Mouse (Mus musculus) MEL (cell line): ENCODE data around the gene Cysrt1. TPM values are rescaled to one million over a fixed set of nuclear protein-coding genes. Genes with fewer than 3 reads are reported as not detected.

Experiments used
- DNase-seq: peaks from one replicate; pipeline ENCODE4 v3.0.0; 2011; ENCODE audit warnings: low read depth, low spot score
- H3K27ac ChIP-seq: 2 replicates; pipeline ENCODE4 v1.5.1; 2012; ENCODE audit warnings: low read depth, mild to moderate bottlenecking, control low read depth, low read length, moderate library complexity; ENCODE audit not compliant: control insufficient read depth
- H3K27me3 ChIP-seq, 2 experiments: fragments of 150-350 bp in 1 of 2; sonication (generic) in 1 of 2; 2 replicates each; pipeline ENCODE4 v1.6.1; 2012; ENCODE audit warnings: low read length in 2 of 2, mild to moderate bottlenecking in 2 of 2, improper control_type of control experiment in 1 of 2, moderate library complexity in 1 of 2; ENCODE audit not compliant: insufficient read depth in 2 of 2, control insufficient read depth in 1 of 2
- H3K36me3 ChIP-seq, 2 experiments: 2 replicates each; pipeline ENCODE4 v1.6.1; 2012 to 2014; ENCODE audit warnings: low read length in 2 of 2, improper control_type of control experiment in 1 of 2, inconsistent platforms in 1 of 2, mild to moderate bottlenecking in 1 of 2; ENCODE audit not compliant: insufficient read depth in 2 of 2, control insufficient read depth in 1 of 2
- H3K4me1 ChIP-seq, 2 experiments: fragments of 150-350 bp in 1 of 2; sonication (generic) in 1 of 2; 2 replicates each; pipeline ENCODE4 v1.6.1; 2012; ENCODE audit warnings: low read length in 2 of 2, improper control_type of control experiment in 1 of 2, mild to moderate bottlenecking in 1 of 2; ENCODE audit not compliant: insufficient read depth in 2 of 2, control insufficient read depth in 1 of 2
- H3K4me3 ChIP-seq, 2 experiments: fragments of 150-350 bp in 1 of 2; sonication (generic) in 1 of 2; 2 replicates each; pipeline ENCODE4 v1.5.1; 2012; ENCODE audit warnings: low read depth in 2 of 2, low read length in 2 of 2, mild to moderate bottlenecking in 2 of 2, moderate library complexity in 2 of 2, control low read depth in 1 of 2, improper control_type of control experiment in 1 of 2; ENCODE audit not compliant: control insufficient read depth in 1 of 2, insufficient read depth in 1 of 2
- H3K79me2 ChIP-seq: 2 replicates; pipeline ENCODE4 v1.6.1; 2012; ENCODE audit warnings: mild to moderate bottlenecking, low read length, moderate library complexity; ENCODE audit not compliant: control insufficient read depth, poor library complexity, insufficient read depth
- H3K9ac ChIP-seq: 2 replicates; pipeline ENCODE4 v1.6.1; 2012; ENCODE audit warnings: low read depth, mild to moderate bottlenecking, control low read depth, low read length, moderate library complexity; ENCODE audit not compliant: control insufficient read depth, poor library complexity, severe bottlenecking
- H3K9me3 ChIP-seq: fragments of 150-350 bp; sonication (generic); replicated peaks from 2 replicates; pipeline ENCODE4 v1.6.1; 2012; ENCODE audit warnings: mild to moderate bottlenecking, low read length, improper control_type of control experiment, moderate library complexity; ENCODE audit not compliant: insufficient read depth
- CTCF ChIP-seq, 3 experiments: IDR thresholded peaks in 2 of 3; conservative IDR thresholded peaks in 1 of 3; 2 replicates each; pipeline ENCODE4 v1.5.1; 2011 to 2012; ENCODE audit warnings: low read length in 3 of 3, low read depth in 2 of 3, mild to moderate bottlenecking in 2 of 3, improper control_type of control experiment in 1 of 3, inconsistent platforms in 1 of 3, mixed read lengths in 1 of 3, moderate library complexity in 1 of 3; ENCODE audit not compliant: control insufficient read depth in 1 of 3, insufficient read depth in 1 of 3, poor library complexity in 1 of 3, severe bottlenecking in 1 of 3
- EP300 ChIP-seq, 2 experiments: IDR thresholded peaks; 2 replicates each; pipeline ENCODE4 v1.6.1; 2011; ENCODE audit warnings: improper control_type of control experiment in 2 of 2, low read length in 2 of 2, low read depth in 1 of 2, mild to moderate bottlenecking in 1 of 2
- HCFC1 ChIP-seq: IDR thresholded peaks from 2 replicates; pipeline ENCODE4 v1.6.1; 2012; ENCODE audit warnings: low read depth, mild to moderate bottlenecking, inconsistent platforms, low read length, improper control_type of control experiment, moderate library complexity
- JUND ChIP-seq: IDR thresholded peaks from 2 replicates; pipeline ENCODE4 v1.6.1; 2011; ENCODE audit warnings: low read depth, mild to moderate bottlenecking, improper control_type of control experiment, low read length
- KAT2A ChIP-seq: conservative IDR thresholded peaks from 2 replicates; pipeline ENCODE4 v1.6.1; 2012; ENCODE audit warnings: low read depth, low read length, improper control_type of control experiment, inconsistent platforms
- MYC ChIP-seq: IDR thresholded peaks from 2 replicates; pipeline ENCODE4 v1.6.1; 2011; ENCODE audit warnings: low read depth, mild to moderate bottlenecking, low read length, improper control_type of control experiment, moderate library complexity
- POLR2A ChIP-seq, 2 experiments: IDR thresholded peaks; 2 replicates each; pipeline ENCODE4 v1.6.1; 2011 to 2012; ENCODE audit warnings: low read length in 2 of 2, mild to moderate bottlenecking in 2 of 2, control low read depth in 1 of 2, improper control_type of control experiment in 1 of 2, low read depth in 1 of 2, moderate library complexity in 1 of 2; ENCODE audit not compliant: control insufficient read depth in 1 of 2, insufficient read depth in 1 of 2, poor library complexity in 1 of 2
- POLR2AphosphoS2 ChIP-seq: IDR thresholded peaks from 2 replicates; pipeline ENCODE4 v1.6.1; 2011; ENCODE audit warnings: low read length, improper control_type of control experiment
- RAD21 ChIP-seq: IDR thresholded peaks from 2 replicates; pipeline ENCODE4 v1.6.1; 2011; ENCODE audit warnings: mild to moderate bottlenecking, low read depth, low read length, improper control_type of control experiment
- RCOR1 ChIP-seq: IDR thresholded peaks from 2 replicates; pipeline ENCODE4 v1.6.1; 2012; ENCODE audit warnings: low read depth, mild to moderate bottlenecking, inconsistent platforms, low read length, improper control_type of control experiment
- SMC3 ChIP-seq: IDR thresholded peaks from 2 replicates; pipeline ENCODE4 v1.6.1; 2011; ENCODE audit warnings: low read depth, low read length, improper control_type of control experiment
- TAL1 ChIP-seq: IDR thresholded peaks from 2 replicates; pipeline ENCODE4 v1.6.1; 2012; ENCODE audit warnings: mild to moderate bottlenecking, inconsistent platforms, low read length, moderate library complexity, mixed read lengths
- USF1 ChIP-seq: IDR thresholded peaks from 2 replicates; pipeline ENCODE4 v1.6.1; 2014; ENCODE audit warnings: low read depth, mild to moderate bottlenecking, inconsistent platforms, low read length, improper control_type of control experiment, moderate library complexity
- USF2 ChIP-seq, 2 experiments: IDR thresholded peaks; 2 replicates each; pipeline ENCODE4 v1.6.1; 2011 to 2012; ENCODE audit warnings: improper control_type of control experiment in 2 of 2, low read length in 2 of 2, borderline replicate concordance in 1 of 2, inconsistent platforms in 1 of 2, low read depth in 1 of 2, mild to moderate bottlenecking in 1 of 2; ENCODE audit not compliant: insufficient read depth in 1 of 2
- polyA plus RNA-seq, 2 experiments: library from polyadenylated mRNA; stranded (reverse) in 1 of 2; unstranded in 1 of 2; fragments of >175 nt in 1 of 2; fragments of >200 nt in 1 of 2; gene quantifications; 2 replicates each; pipeline versions ENCODE4 v1.2.1 to v1.2.4; 2012; ENCODE audit warnings: low replicate concordance in 2 of 2, low read depth in 1 of 2; ENCODE audit not compliant: insufficient read length in 2 of 2, insufficient read depth in 1 of 2, missing spikeins in 1 of 2
- total RNA-seq: library from RNA; depleted of rRNA; stranded (reverse); fragments of 300-350 nt; gene quantifications from 2 replicates; pipeline ENCODE4 v1.2.3, GENCODE M21; 2012

Gene Cysrt1
- total and polyA plus RNA-seq, 3 experiments: 0.15 to 0.19 TPM; not detected in 1

DNA sequence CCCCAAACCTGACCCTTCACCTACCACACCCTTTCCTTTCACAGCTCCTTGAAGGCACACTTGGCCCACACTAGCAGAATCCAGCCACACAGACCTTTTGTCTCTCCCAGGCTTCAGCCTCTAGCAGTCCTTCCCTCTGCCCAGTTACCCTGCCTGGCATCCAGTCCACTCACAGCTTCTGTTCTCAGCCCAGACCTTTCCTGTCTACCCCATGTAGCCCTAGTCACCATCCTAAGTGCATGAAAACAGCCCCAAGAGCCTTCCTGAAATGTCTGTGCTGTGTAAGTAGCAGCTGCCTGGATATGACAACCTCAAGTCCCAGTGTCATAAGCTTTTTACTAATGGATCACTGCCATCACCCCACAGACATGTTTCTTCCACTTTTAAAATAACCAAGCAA is 44.3 kb downstream of the Cysrt1 start:
- no peaks in the 10 kb centered on the region for H3K27me3 ChIP-seq
- H3K79me2 ChIP-seq: peaks cover 21% of the 10 kb centered on the region
- no peak overlapping the region for H3K9ac ChIP-seq
- no peak for DNase-seq
- H3K36me3 ChIP-seq: peaks cover 2 to 18% of the 10 kb centered on the region in 2 experiments; a peak in 2 of 4 replicates
- H3K27ac ChIP-seq: 0 out of 2 replicates have a peak overlapping the region, but pooled peaks have one; percentile 96
- H3K4me3 ChIP-seq: no peak overlapping the region
- TF ChIP-seq TAL1 (no peak), POLR2AphosphoS2 (no peak), CTCF (IDR thresholded peaks at IDR 0.05 in 2 of 3, conservative IDR thresholded peaks at IDR 0.05 in 1 of 3; ENCODE audit: control insufficient read depth in 1 of 3, insufficient read depth in 1 of 3, low read depth in 2 of 3, low read length in 3 of 3, poor library complexity in 1 of 3, severe bottlenecking in 1 of 3) (no peak), KAT2A (no peak), USF2 (IDR thresholded peaks at IDR 0.05; ENCODE audit: borderline replicate concordance in 1 of 2, insufficient read depth in 1 of 2, low read depth in 1 of 2, low read length in 2 of 2) (no peak), SMC3 (no peak), JUND (no peak)
- H3K9me3 ChIP-seq: no peaks in the 10 kb centered on the region
- peaks cover 6 to 33% of the 10 kb centered on the region in 2 experiments for H3K4me1 ChIP-seq

GRCm38 (mm10) chr2:25197191-25197590 is 45.1 kb downstream of the Cysrt1 start:
- no peaks in the 10 kb centered on the region for H3K27me3 ChIP-seq
- TF ChIP-seq HCFC1: no peak
- TF ChIP-seq USF1: no peak
- TF ChIP-seq MYC: no peak
- TF ChIP-seq RCOR1: no peak
- TF ChIP-seq EP300 (IDR thresholded peaks at IDR 0.05; ENCODE audit: low read depth in 1 of 2, low read length in 2 of 2): no peak
- no peak for TF ChIP-seq RAD21
- TF ChIP-seq POLR2A (IDR thresholded peaks at IDR 0.05; ENCODE audit: control insufficient read depth in 1 of 2, insufficient read depth in 1 of 2, low read depth in 1 of 2, low read length in 2 of 2, poor library complexity in 1 of 2): 0 out of 4 replicates have a peak, but pooled peaks of 1 of the 2 experiments have one; percentile 17
- H3K36me3 ChIP-seq: peaks cover 2 to 17% of the 10 kb centered on the region in 2 experiments; a peak in 2 of 4 replicates
- H3K4me3 ChIP-seq: peak overlapping the region; percentile 51 to 72
- H3K4me1 ChIP-seq: peaks cover 6 to 32% of the 10 kb centered on the region in 2 experiments
- H3K9ac ChIP-seq: peak overlapping the region; percentile 84
- peak overlapping the region; percentile 96 for H3K27ac ChIP-seq
- H3K79me2 ChIP-seq: peaks cover 21% of the 10 kb centered on the region
- DNase-seq: peak; percentile 48
- no peaks in the 10 kb centered on the region for H3K9me3 ChIP-seq
